Mouse (Mus musculus) testis, adult 2 months (tissue): ENCODE measurements around the gene Zdhhc14. TPM values are rescaled to one million over a fixed set of nuclear protein-coding genes. Genes with fewer than 3 reads are reported as not detected.

ENCODE experiments used
- H3K27ac ChIP-seq: fragments of 200-500 bp; 2 replicates; pipeline ENCODE4 v1.5.1; 2012; ENCODE audit warnings: low read depth, low read length; ENCODE audit not compliant: control insufficient read depth, insufficient read depth
- H3K27me3 ChIP-seq: fragments of 200-500 bp; 2 replicates; pipeline ENCODE4 v1.6.1; 2012; ENCODE audit warnings: mild to moderate bottlenecking, low read length, moderate library complexity; ENCODE audit not compliant: control insufficient read depth, insufficient read depth
- H3K36me3 ChIP-seq: fragments of 200-500 bp; 2 replicates; pipeline ENCODE4 v1.6.1; 2012; ENCODE audit warnings: mild to moderate bottlenecking, low read length; ENCODE audit not compliant: control insufficient read depth, insufficient read depth
- H3K4me1 ChIP-seq: fragments of 200-500 bp; 2 replicates; pipeline ENCODE4 v1.6.1; 2012; ENCODE audit warnings: low read length; ENCODE audit not compliant: control insufficient read depth, insufficient read depth
- H3K4me3 ChIP-seq: fragments of 200-500 bp; 2 replicates; pipeline ENCODE4 v1.5.1; 2012; ENCODE audit warnings: low read depth, mild to moderate bottlenecking, low read length, moderate library complexity, mixed read lengths; ENCODE audit not compliant: control insufficient read depth
- CTCF ChIP-seq: fragments of 200-500 bp; IDR thresholded peaks from 2 replicates; pipeline ENCODE4 v1.5.1; 2012; ENCODE audit warnings: low read depth, mild to moderate bottlenecking, inconsistent platforms, low read length, moderate library complexity; ENCODE audit not compliant: control insufficient read depth, insufficient read depth, insufficient replicate concordance
- POLR2A ChIP-seq: fragments of 200-500 bp; IDR thresholded peaks from 2 replicates; pipeline ENCODE4 v1.6.1; 2012; ENCODE audit warnings: low read depth, mild to moderate bottlenecking, inconsistent platforms, low read length, moderate library complexity; ENCODE audit not compliant: control insufficient read depth
- polyA plus RNA-seq: library from polyadenylated mRNA; depleted of rRNA; stranded (reverse); fragments of >200 nt; gene quantifications from 2 replicates; pipeline ENCODE4 v1.2.3, GENCODE M21; 2012

Gene Zdhhc14
- polyA plus RNA-seq, 1 experiment: 3.9 TPM

GRCm38 (mm10) chr17:5626402-5626801 lies 134.0 kb downstream of the Zdhhc14 start:
- Histone ChIP-seq H3K4me3 (no peak overlapping the region), H3K4me1 (peaks cover 2% of the 10 kb centered on the region; the same call in 1 of the 2 replicates), H3K27me3 (no peaks in the 10 kb centered on the region), H3K27ac (no peak overlapping the region), H3K36me3 (no peaks in the 10 kb centered on the region)
- TF ChIP-seq POLR2A: no peak; the same call in 1 of the 2 replicates
- TF ChIP-seq CTCF: no peak

DNA sequence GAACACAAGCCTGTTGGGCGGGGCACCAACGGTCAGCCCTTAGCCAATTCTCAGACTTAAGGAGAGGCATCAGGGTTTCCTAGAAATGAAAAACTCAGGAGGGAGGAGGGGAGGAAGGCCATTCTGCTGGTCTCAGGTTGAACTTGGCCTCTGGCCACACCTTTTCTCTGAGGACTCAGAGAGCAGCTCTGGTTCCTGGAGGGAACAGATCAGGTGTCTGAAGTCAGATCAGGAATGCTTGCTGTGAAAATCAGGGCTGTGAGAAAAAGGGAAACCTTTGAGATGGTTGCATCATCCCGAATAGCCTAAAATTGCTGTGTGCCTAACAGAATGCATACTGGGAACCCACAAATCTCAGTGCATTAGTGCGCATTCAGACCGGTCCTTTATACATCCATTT lies 135.3 kb downstream of the Zdhhc14 start:
- TF ChIP-seq POLR2A (no peak), CTCF (no peak)
- no peaks in the 10 kb centered on the region for H3K27me3 ChIP-seq
- no peaks in the 10 kb centered on the region for H3K36me3 ChIP-seq
- no peak overlapping the region for H3K4me3 ChIP-seq
- peaks cover 2% of the 10 kb centered on the region; the same call in 1 of the 2 replicates for H3K4me1 ChIP-seq
- H3K27ac ChIP-seq: no peak overlapping the region

DNA sequence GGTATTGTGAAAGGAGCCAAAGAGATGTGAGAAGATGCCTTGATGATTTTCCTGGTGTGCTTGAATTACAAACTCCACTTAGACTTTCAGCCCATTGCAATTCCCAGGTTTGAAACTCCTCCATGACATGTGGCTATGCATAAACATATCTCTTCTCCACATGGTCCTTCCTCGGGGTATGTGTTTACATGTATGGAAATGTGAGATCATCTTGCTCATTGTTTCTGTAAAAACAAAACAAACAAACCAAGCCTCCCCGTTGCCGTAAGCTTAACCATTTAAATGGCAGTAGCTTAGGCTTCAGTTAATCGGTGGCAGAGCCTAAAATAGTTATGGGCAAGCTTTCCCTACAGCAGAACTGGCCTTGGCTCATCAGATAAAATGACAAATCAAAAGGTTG lies 137.3 kb downstream of the Zdhhc14 start:
- TF ChIP-seq CTCF: no peak
- no peak for TF ChIP-seq POLR2A
- H3K4me3 ChIP-seq: no peak overlapping the region
- peaks cover 2% of the 10 kb centered on the region; the same call in 1 of the 2 replicates for H3K4me1 ChIP-seq
- no peaks in the 10 kb centered on the region for H3K36me3 ChIP-seq
- H3K27me3 ChIP-seq: no peaks in the 10 kb centered on the region
- H3K27ac ChIP-seq: no peak overlapping the region

DNA sequence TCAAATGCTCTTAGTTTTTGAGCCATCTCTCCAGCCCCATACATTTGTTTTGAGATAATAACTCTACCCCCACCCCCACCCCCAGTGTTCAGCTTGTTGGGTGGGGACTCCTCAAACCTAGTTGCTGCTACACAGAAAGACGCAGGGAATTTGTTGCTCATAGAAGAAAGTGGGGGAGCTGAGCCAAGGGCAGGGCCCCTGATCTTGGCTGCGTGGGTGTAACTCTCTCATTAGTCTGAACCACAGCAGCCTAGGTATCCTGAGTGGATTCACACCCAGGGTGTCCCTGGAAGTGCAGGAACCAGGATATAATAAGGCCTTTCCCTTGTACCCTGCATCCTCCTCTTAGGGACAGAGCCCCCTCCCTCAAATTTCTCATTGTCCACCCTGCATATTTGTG lies 142.9 kb downstream of the Zdhhc14 start:
- H3K36me3 ChIP-seq: no peaks in the 10 kb centered on the region
- no peaks in the 10 kb centered on the region for H3K4me1 ChIP-seq
- no peak overlapping the region for H3K4me3 ChIP-seq
- TF ChIP-seq CTCF (no peak), POLR2A (no peak)
- H3K27ac ChIP-seq: no peak overlapping the region
- H3K27me3 ChIP-seq: no peaks in the 10 kb centered on the region

DNA sequence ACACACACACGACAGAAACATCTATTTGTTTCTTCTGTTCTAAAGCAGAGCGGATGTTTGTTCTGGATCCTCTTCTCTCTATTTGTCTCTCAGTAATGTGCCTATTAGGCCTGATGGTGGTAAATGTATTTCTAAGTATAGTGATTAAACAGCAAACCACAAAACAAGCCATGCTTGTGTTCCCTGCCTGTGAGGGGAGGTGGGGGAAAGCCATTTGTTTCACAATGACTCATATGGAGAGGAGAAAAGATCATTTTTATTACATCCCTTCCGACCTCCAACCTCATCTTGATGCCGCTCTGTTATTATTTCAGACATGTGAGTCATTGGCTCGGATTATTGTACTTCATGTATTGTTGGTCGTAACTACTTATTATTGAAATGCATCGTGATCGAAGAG lies 149.1 kb downstream of the Zdhhc14 start:
- H3K4me3 ChIP-seq: no peak overlapping the region
- no peaks in the 10 kb centered on the region for H3K36me3 ChIP-seq
- H3K4me1 ChIP-seq: no peaks in the 10 kb centered on the region; the same call in 1 of the 2 replicates
- no peak overlapping the region for H3K27ac ChIP-seq
- TF ChIP-seq CTCF (no peak), POLR2A (no peak)
- no peaks in the 10 kb centered on the region for H3K27me3 ChIP-seq

- Histone ChIP-seq H3K36me3 (no peaks in the 10 kb centered on the region), H3K27ac (no peak overlapping the region), H3K4me1 (no peaks in the 10 kb centered on the region; the same call in 1 of the 2 replicates), H3K4me3 (no peak overlapping the region), H3K27me3 (no peaks in the 10 kb centered on the region)
- no peak for TF ChIP-seq CTCF
- TF ChIP-seq POLR2A: no peak
Measured at GRCm38 (mm10) chr17:5642918-5643721, 150.8 kb downstream of the Zdhhc14 start.

GRCm38 (mm10) chr17:5650124-5650523 lies 157.8 kb downstream of the Zdhhc14 start:
- TF ChIP-seq POLR2A (no peak), CTCF (no peak)
- Histone ChIP-seq H3K36me3 (no peaks in the 10 kb centered on the region), H3K4me1 (no peaks in the 10 kb centered on the region), H3K27me3 (no peaks in the 10 kb centered on the region), H3K4me3 (no peak overlapping the region), H3K27ac (no peak overlapping the region)
